Mouse (Mus musculus) ES-Bruce4 (cell line): ENCODE data around the gene Aadac. TPM values are rescaled to one million over a fixed set of nuclear protein-coding genes. Genes with fewer than 3 reads are reported as not detected.

ENCODE experiments used
- H3K27ac ChIP-seq: 2 replicates; pipeline ENCODE4 v1.5.1; 2012; ENCODE audit warnings: low read length, inconsistent platforms; ENCODE audit not compliant: insufficient read depth
- H3K27me3 ChIP-seq: 2 replicates; pipeline ENCODE4 v1.6.1; 2012; ENCODE audit warnings: mild to moderate bottlenecking, low read length, inconsistent platforms; ENCODE audit not compliant: control insufficient read depth, poor library complexity, insufficient read depth, severe bottlenecking
- H3K36me3 ChIP-seq: 2 replicates; pipeline ENCODE4 v1.6.1; 2012; ENCODE audit warnings: inconsistent platforms, mild to moderate bottlenecking, low read length, moderate library complexity; ENCODE audit not compliant: control insufficient read depth, poor library complexity, insufficient read depth, severe bottlenecking
- H3K4me1 ChIP-seq: one replicate; pipeline ENCODE4 v1.8.1; 2011; ENCODE audit warnings: low read length; ENCODE audit not compliant: control insufficient read depth, insufficient read depth
- H3K4me3 ChIP-seq: 2 replicates; pipeline ENCODE4 v1.5.1; 2011; ENCODE audit warnings: low read depth, mild to moderate bottlenecking, low read length
- H3K9ac ChIP-seq: 2 replicates; pipeline ENCODE4 v1.6.1; 2012; ENCODE audit warnings: low read depth, mild to moderate bottlenecking, inconsistent platforms; ENCODE audit not compliant: poor library complexity, severe bottlenecking
- H3K9me3 ChIP-seq: replicated peaks from 2 replicates; pipeline ENCODE4 v1.6.1; 2012; ENCODE audit warnings: mild to moderate bottlenecking, low read length, inconsistent platforms; ENCODE audit not compliant: control insufficient read depth, poor library complexity, insufficient read depth, severe bottlenecking
- CTCF ChIP-seq: IDR thresholded peaks from one replicate; pipeline ENCODE4 v1.8.1; 2011; ENCODE audit warnings: low read depth, low read length
- EP300 ChIP-seq: IDR thresholded peaks from 2 replicates; pipeline ENCODE4 v1.6.1; 2011; ENCODE audit warnings: low read depth, low read length; ENCODE audit not compliant: insufficient read depth
- POLR2A ChIP-seq: IDR thresholded peaks from one replicate; pipeline ENCODE4 v1.8.1; 2011; ENCODE audit warnings: low read length; ENCODE audit not compliant: insufficient read depth
- polyA plus RNA-seq: library from polyadenylated mRNA; stranded (reverse); fragments of >200 nt; gene quantifications from 2 replicates; pipeline ENCODE4 v1.2.4, GENCODE M21; 2011; ENCODE audit warnings: low read depth; ENCODE audit not compliant: missing spikeins, insufficient read depth, insufficient read length

Gene Aadac
- polyA plus RNA-seq, 1 experiment, result not detected

DNA sequence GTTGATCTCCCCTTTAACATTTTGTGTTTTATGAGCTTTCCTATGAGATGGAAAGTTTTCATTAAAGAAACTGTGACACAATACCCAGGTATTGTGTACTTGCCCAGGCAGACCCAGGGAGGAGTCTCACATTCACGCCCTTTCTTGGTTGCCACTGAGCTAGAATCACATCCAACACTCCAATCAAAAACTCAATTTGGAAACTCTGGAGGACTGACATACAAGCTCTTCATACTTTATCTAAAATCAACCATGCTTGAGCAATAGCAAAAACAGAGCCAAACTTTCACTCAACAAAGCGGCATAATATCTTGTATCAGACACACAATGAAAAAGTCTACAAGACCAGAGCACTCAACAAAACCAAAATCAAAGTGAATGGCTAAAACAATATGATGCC, 28.4 kb downstream of the Aadac start:
- no peak overlapping the region for H3K4me3 ChIP-seq
- no peaks in the 10 kb centered on the region for H3K36me3 ChIP-seq
- H3K9me3 ChIP-seq, result no peaks in the 10 kb centered on the region
- no peak overlapping the region for H3K27ac ChIP-seq
- no peaks in the 10 kb centered on the region for H3K27me3 ChIP-seq
- no peak overlapping the region for H3K9ac ChIP-seq
- TF ChIP-seq CTCF, result no peak
- no peak for TF ChIP-seq POLR2A
- no peak for TF ChIP-seq EP300
- no peaks in the 10 kb centered on the region for H3K4me1 ChIP-seq

- H3K36me3 ChIP-seq, result no peaks in the 10 kb centered on the region
- H3K9ac ChIP-seq, result no peak overlapping the region
- TF ChIP-seq POLR2A (no peak), EP300 (no peak), CTCF (no peak)
Measured at GRCm38 (mm10) chr3:60056451-60056850, 30.9 kb downstream of the Aadac start.

DNA sequence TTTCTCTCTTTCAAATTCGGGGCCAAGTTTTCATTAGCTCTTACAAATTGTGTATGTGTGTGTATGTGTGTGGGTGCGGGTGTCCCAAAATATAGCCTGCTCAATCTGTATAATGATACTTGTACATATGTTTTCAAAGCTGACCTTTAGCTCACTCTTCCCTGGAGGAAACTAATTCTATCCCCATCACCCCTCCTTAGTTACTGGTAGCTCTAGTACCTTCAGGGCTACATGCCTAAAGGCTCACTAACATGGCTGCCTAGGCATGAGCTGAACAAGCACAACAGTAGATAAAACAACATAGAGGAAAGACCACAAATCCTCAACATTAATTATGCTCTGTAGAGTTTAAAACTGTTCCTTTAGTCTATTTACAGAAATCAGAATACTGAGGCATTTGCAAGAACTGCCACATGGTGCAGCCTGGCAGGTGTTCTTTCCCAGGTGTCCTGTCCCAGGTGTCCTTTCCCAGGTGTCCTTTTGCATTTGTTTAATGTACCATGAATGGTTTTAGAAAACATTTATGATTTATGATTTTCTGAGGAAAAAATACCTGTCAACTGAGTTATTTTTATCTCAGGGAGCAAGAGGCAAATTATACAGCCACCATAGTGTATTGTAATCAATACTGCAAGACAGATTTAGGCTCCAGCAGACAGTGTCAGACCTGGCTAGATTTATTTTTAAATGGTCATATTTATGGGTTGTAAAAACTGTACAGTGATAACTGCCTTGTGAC, 31.7 kb downstream of the Aadac start:
- Histone ChIP-seq H3K4me3 (no peak overlapping the region), H3K27me3 (no peaks in the 10 kb centered on the region), H3K4me1 (no peaks in the 10 kb centered on the region), H3K36me3 (no peaks in the 10 kb centered on the region), H3K9ac (no peak overlapping the region), H3K9me3 (no peaks in the 10 kb centered on the region), H3K27ac (no peak overlapping the region)
- TF ChIP-seq POLR2A (no peak), EP300 (no peak), CTCF (no peak)

More at GRCm38 (mm10) chr3:60056451-60056850, 30.9 kb downstream of the Aadac start:
- no peaks in the 10 kb centered on the region for H3K4me1 ChIP-seq
- no peaks in the 10 kb centered on the region for H3K27me3 ChIP-seq
- no peak overlapping the region for H3K27ac ChIP-seq
- no peak overlapping the region for H3K4me3 ChIP-seq
- H3K9me3 ChIP-seq, result no peaks in the 10 kb centered on the region

GRCm38 (mm10) chr3:60057809-60058082, 32.2 kb downstream of the Aadac start:
- no peak for TF ChIP-seq POLR2A
- no peak overlapping the region for H3K4me3 ChIP-seq
- H3K9me3 ChIP-seq, result no peaks in the 10 kb centered on the region
- no peak overlapping the region for H3K27ac ChIP-seq
- no peaks in the 10 kb centered on the region for H3K27me3 ChIP-seq
- H3K4me1 ChIP-seq, result no peaks in the 10 kb centered on the region
- no peaks in the 10 kb centered on the region for H3K36me3 ChIP-seq
- H3K9ac ChIP-seq, result no peak overlapping the region

DNA sequence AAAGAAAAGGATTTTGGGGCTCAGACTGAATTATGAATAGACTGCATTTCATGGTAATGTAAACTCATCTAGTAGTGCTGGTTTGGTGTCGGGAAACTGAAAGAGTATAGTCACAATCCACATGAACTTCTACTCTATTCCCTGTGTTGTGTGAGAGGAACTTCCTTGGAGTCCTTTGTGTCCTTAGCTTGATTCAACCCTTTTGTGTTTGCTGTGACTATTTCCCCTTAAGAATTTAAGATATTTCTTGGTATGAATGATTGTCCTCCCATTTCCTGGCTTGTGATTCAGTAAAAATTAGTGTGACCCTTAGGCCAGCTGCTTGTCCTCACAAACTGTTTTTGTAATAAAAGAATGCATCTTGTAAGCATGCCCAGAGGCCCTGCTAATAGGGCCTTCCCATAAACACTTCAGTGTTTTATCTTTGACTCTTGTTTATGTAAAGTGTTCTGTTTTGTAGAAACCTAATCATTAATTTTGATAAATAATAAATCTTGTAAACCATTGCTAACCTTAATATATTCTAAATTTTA, 53.4 kb downstream of the Aadac start:
- Histone ChIP-seq H3K27ac (no peak overlapping the region), H3K36me3 (no peaks in the 10 kb centered on the region)

DNA sequence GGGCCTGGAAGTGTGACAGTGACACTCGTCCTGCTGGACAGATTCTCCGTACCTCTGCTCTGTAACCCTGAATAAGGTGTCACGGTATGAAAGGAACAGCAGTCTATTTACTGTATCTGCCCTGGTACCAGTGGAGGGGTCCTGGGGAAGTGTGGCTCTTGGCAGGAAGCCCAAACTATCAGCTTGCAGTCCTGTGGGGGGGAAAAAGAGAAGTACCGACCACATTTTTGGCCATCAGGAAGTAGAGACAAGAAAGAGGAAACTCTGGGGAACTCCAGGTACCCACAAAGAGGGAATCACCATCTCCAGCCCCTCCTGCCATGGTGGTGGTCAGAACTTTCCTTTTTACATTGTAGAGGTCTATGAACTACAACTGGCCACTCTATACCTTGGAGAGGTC, 55.1 kb downstream of the Aadac start:
- TF ChIP-seq EP300 (no peak), POLR2A (no peak), CTCF (no peak)
- Histone ChIP-seq H3K9me3 (no peaks in the 10 kb centered on the region), H3K9ac (no peak overlapping the region), H3K4me1 (no peaks in the 10 kb centered on the region), H3K27me3 (no peaks in the 10 kb centered on the region), H3K27ac (no peak overlapping the region), H3K4me3 (no peak overlapping the region), H3K36me3 (no peaks in the 10 kb centered on the region)

More for the DNA sequence above, 53.4 kb downstream of the Aadac start:
- Histone ChIP-seq H3K9ac (no peak overlapping the region), H3K9me3 (no peaks in the 10 kb centered on the region), H3K27me3 (no peaks in the 10 kb centered on the region), H3K4me3 (no peak overlapping the region), H3K4me1 (no peaks in the 10 kb centered on the region)
- TF ChIP-seq POLR2A (no peak), CTCF (no peak), EP300 (no peak)
